Mouse (Mus musculus): ENCODE measurements around the gene Krt26. TPM values are rescaled to one million over a fixed set of nuclear protein-coding genes. Genes with fewer than 3 reads are reported as not detected.

Gene Krt26
- polyA plus RNA-seq, 1 experiment from 2014 or later, result 0.42 TPM

DNA sequence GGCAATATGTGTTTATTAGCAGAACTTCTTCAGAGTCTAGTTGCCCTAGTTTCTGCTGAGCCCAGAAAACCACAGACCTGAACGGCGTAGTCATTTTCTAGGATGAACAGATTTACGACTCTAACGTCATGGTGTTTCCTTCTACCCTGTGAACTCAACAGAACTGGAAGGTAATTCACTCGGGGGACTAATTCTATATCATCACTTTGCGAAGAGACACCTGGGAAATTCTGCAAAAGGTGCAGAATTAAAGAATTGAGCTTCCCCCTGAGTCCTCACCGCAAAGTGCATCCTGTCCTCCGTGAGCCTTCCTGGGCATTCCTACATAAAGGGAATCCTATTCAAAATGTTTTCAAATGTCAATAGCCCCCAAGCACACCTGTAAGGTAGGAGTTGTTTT is 23.7 kb upstream of the Krt26 start:
- Histone ChIP-seq H3K4me2 (ENCODE audit: low read depth, low read length) (no peak overlapping the region), H3K4me1 (ENCODE audit: control insufficient read depth, insufficient read depth, low read length) (no peaks in the 10 kb centered on the region), H3K9ac (ENCODE audit: low read depth, low read length) (no peak overlapping the region), H3K27ac (replicated peaks; ENCODE audit: low read depth, low read length) (no peak overlapping the region), H3K36me3 (ENCODE audit: control insufficient read depth, insufficient read depth, low read length) (no peaks in the 10 kb centered on the region), H3K9me3 (ENCODE audit: control insufficient read depth, low read length) (no peaks in the 10 kb centered on the region), H3K27me3 (replicated peaks; ENCODE audit: control insufficient read depth, insufficient read depth, low read length) (no peaks in the 10 kb centered on the region), H3K4me3 (ENCODE audit: low read depth, low read length) (no peak overlapping the region)
- ATAC-seq (ENCODE audit: low read depth), result no peak
- WGBS, result 86% methylated on average over 8 of the region's 8 CpGs
- no peak for DNase-seq (ENCODE audit: low spot score)

DNA sequence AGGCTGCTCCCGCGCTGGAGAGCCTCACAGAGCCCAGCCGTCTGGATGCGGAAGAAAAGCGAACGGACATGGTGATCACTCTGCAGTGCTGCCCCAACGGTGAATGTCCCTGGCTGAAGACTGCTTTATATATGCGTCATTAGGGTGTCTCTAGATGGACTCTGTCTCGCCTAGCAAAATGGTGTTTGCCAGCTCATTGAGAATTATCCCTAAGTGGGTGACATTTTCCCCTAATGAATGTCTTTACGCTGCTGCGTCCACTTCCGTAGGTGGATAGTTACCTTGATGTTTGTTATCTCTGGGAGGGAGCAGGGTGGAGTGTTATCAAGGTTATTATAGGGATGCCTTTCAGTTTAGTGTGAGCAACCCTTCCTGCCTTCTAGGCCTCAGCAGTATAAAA is 13.2 kb upstream of the Krt26 start, which contains the start of gene Krt27:
TSS of gene Krt27 (minus strand) at position 101 of the 400 bp plus-strand sequence.
- WGBS, result 73% methylated on average over 12 of the region's 12 CpGs
- H3K9ac ChIP-seq (ENCODE audit: low read depth, low read length), result no peak within 1 kb of the TSS
- DNase-seq (ENCODE audit: low spot score) (no peak), ATAC-seq (ENCODE audit: low read depth) (no peak)
- H3K4me3 ChIP-seq (ENCODE audit: low read depth, low read length), result no peak within 1 kb of the TSS
- no peak within 1 kb of the TSS for H3K4me2 ChIP-seq (ENCODE audit: low read depth, low read length)
- H3K36me3 ChIP-seq (ENCODE audit: control insufficient read depth, insufficient read depth, low read length), result no peaks in the 10 kb centered on the region
- no peaks in the 10 kb centered on the region for H3K4me1 ChIP-seq (ENCODE audit: control insufficient read depth, insufficient read depth, low read length)
- no peaks in the 10 kb centered on the region for H3K27me3 ChIP-seq (replicated peaks; ENCODE audit: control insufficient read depth, insufficient read depth, low read length)
- no peak within 1 kb of the TSS for H3K27ac ChIP-seq (replicated peaks; ENCODE audit: low read depth, low read length)
- H3K9me3 ChIP-seq (ENCODE audit: control insufficient read depth, low read length), result no peaks in the 10 kb centered on the region

DNA sequence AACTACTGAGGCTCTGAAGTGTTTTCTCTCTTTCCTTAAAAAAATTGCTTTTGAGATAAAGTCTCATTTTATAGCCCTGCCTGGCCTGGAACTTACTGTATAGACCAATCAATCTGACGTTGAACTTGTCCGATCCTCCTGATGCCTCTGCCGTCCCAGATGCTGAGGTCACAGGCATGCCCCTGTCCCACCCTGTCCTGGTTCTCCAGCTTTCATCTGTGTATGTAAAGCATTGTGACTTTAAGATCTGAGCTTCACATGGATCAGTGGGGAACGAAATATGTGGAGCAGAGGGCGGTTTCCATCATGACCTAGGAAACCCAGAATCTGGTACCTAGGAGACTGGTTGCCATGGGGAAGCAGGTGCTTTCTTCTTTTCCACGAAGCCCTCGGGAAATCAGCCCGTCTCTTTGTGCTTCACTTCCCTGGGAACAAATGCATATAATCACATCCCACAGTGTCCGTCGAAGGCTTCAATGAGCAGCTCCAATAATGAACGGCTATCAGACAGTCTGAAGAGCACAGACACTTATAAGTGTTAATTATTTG is 1.6 kb upstream of the Krt26 start:
- Histone ChIP-seq H3K9ac (ENCODE audit: low read depth, low read length) (no peak overlapping the region), H3K4me2 (ENCODE audit: low read depth, low read length) (no peak overlapping the region), H3K36me3 (ENCODE audit: control insufficient read depth, insufficient read depth, low read length) (no peaks in the 10 kb centered on the region), H3K27me3 (replicated peaks; ENCODE audit: control insufficient read depth, insufficient read depth, low read length) (no peaks in the 10 kb centered on the region), H3K9me3 (ENCODE audit: control insufficient read depth, low read length) (no peaks in the 10 kb centered on the region), H3K4me1 (ENCODE audit: control insufficient read depth, insufficient read depth, low read length) (no peaks in the 10 kb centered on the region), H3K27ac (replicated peaks; ENCODE audit: low read depth, low read length) (no peak overlapping the region), H3K4me3 (ENCODE audit: low read depth, low read length) (no peak overlapping the region)
- ATAC-seq (ENCODE audit: low read depth) (no peak; the same call in 1 of the 2 replicates), DNase-seq (ENCODE audit: low spot score) (peak; percentile 39)
- WGBS, result 80% methylated on average over 11 of the region's 11 CpGs

DNA sequence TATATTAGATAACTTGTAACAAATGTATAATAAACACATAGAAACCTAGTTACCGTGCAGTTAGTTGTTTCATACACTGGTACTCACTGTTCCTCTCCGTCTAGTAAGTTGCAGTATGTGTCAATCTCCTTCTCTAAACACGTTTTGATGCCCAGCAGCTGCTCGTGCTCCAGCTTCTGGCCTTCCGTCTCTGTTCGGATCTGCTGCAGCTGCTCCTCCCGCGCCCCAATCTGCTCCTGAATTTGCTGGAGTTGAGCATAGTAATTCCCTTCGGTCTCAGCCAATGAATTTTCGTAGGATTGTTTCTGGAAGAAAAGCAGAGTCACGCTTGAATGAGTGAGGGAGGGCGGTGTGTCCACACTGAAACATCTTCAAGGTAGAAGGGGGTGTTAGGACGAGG is 4.3 kb downstream of the Krt26 start:
- no peak for ATAC-seq (ENCODE audit: low read depth)
- Histone ChIP-seq H3K27me3 (replicated peaks; ENCODE audit: control insufficient read depth, insufficient read depth, low read length) (no peaks in the 10 kb centered on the region), H3K27ac (replicated peaks; ENCODE audit: low read depth, low read length) (no peak overlapping the region), H3K9ac (ENCODE audit: low read depth, low read length) (no peak overlapping the region), H3K9me3 (ENCODE audit: control insufficient read depth, low read length) (no peaks in the 10 kb centered on the region), H3K4me2 (ENCODE audit: low read depth, low read length) (no peak overlapping the region), H3K36me3 (ENCODE audit: control insufficient read depth, insufficient read depth, low read length) (no peaks in the 10 kb centered on the region), H3K4me3 (ENCODE audit: low read depth, low read length) (no peak overlapping the region), H3K4me1 (ENCODE audit: control insufficient read depth, insufficient read depth, low read length) (no peaks in the 10 kb centered on the region)
- 66% methylated on average over 13 of the region's 13 CpGs for WGBS
- no peak for DNase-seq (ENCODE audit: low spot score)

DNA sequence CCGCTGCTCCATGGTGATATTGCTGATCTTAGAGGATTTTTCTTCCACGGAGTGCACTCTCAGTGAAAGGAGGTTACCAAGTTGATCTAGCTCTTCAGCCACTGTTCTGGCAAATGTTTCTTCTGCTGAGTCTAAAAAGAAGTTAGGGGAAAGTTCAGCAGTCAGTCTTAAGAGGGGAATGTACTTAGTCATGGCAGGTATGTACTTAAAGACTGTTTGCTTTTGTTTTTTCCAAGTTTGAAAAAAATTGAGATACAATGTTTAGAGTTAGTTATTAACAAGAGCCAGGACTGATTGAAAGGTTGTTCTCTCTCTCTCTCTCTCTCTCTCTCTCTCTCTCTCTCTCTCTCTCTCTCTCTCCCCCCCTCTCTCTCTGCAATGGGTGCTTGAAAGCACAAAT is 8.1 kb downstream of the Krt26 start:
- Histone ChIP-seq H3K4me1 (ENCODE audit: control insufficient read depth, insufficient read depth, low read length) (no peaks in the 10 kb centered on the region), H3K9ac (ENCODE audit: low read depth, low read length) (no peak overlapping the region), H3K27me3 (replicated peaks; ENCODE audit: control insufficient read depth, insufficient read depth, low read length) (no peaks in the 10 kb centered on the region), H3K9me3 (ENCODE audit: control insufficient read depth, low read length) (no peaks in the 10 kb centered on the region), H3K4me2 (ENCODE audit: low read depth, low read length) (no peak overlapping the region), H3K27ac (replicated peaks; ENCODE audit: low read depth, low read length) (no peak overlapping the region), H3K36me3 (ENCODE audit: control insufficient read depth, insufficient read depth, low read length) (no peaks in the 10 kb centered on the region), H3K4me3 (ENCODE audit: low read depth, low read length) (no peak overlapping the region)
- 68% methylated on average over 2 of the region's 2 CpGs for WGBS
- ATAC-seq (ENCODE audit: low read depth) (no peak), DNase-seq (ENCODE audit: low spot score) (no peak)

DNA sequence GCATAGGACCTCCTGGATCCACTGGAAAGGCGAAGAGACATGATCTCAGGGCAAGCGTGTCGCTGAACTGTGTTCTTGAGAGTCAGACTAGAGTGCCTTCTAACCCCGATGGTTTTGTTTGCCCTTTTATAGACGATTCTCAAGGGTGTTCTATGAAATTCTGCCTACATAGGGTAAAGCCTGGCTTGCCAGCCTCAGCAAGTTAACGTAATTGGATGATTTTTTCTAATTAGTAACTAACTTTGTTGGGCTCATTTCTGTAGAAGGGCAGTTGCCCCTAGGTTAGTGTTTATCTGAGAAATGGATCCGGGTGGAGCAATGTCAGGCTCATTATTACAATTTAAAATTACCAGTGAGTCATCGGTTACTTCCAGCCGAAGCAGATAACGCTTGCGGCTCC is 14.9 kb downstream of the Krt26 start, which contains the start of gene Krt25:
TSS of gene Krt25 (minus strand) at position 101 of the 400 bp plus-strand sequence.
- ATAC-seq (ENCODE audit: low read depth) (no peak), DNase-seq (ENCODE audit: low spot score) (no peak)
- Histone ChIP-seq H3K9ac (ENCODE audit: low read depth, low read length) (no peak within 1 kb of the TSS), H3K9me3 (ENCODE audit: control insufficient read depth, low read length) (no peaks in the 10 kb centered on the region), H3K4me2 (ENCODE audit: low read depth, low read length) (no peak within 1 kb of the TSS), H3K27me3 (replicated peaks; ENCODE audit: control insufficient read depth, insufficient read depth, low read length) (no peaks in the 10 kb centered on the region), H3K4me1 (ENCODE audit: control insufficient read depth, insufficient read depth, low read length) (no peaks in the 10 kb centered on the region), H3K36me3 (ENCODE audit: control insufficient read depth, insufficient read depth, low read length) (no peaks in the 10 kb centered on the region), H3K27ac (replicated peaks; ENCODE audit: low read depth, low read length) (no peak within 1 kb of the TSS), H3K4me3 (ENCODE audit: low read depth, low read length) (no peak within 1 kb of the TSS)
- 89% methylated on average over 11 of the region's 11 CpGs for WGBS

DNA sequence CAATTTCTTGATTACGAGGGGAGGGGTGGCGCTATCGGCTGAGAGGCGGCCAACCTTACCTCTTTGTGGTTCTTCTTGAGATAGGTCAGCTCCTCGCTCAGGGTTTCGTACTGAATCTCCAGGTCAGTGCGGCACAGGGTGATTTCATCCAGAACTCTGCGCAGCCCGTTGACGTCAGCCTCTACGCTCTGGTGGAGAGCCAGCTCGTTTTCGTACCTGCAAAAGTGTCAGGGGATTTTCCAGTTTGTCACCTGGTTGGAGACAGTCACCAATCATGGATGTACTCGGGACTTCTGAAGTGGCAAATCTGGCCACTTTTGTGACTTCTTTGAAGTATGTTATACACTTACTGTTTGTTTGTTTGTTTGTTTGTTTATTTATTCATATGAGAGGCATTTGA is 16.7 kb downstream of the Krt26 start:
- H3K4me2 ChIP-seq (ENCODE audit: low read depth, low read length), result no peak overlapping the region
- no peaks in the 10 kb centered on the region for H3K9me3 ChIP-seq (ENCODE audit: control insufficient read depth, low read length)
- H3K9ac ChIP-seq (ENCODE audit: low read depth, low read length), result no peak overlapping the region
- no peaks in the 10 kb centered on the region for H3K4me1 ChIP-seq (ENCODE audit: control insufficient read depth, insufficient read depth, low read length)
- H3K36me3 ChIP-seq (ENCODE audit: control insufficient read depth, insufficient read depth, low read length), result no peaks in the 10 kb centered on the region
- no peak overlapping the region for H3K27ac ChIP-seq (replicated peaks; ENCODE audit: low read depth, low read length)
- H3K27me3 ChIP-seq (replicated peaks; ENCODE audit: control insufficient read depth, insufficient read depth, low read length), result no peaks in the 10 kb centered on the region
- H3K4me3 ChIP-seq (ENCODE audit: low read depth, low read length), result no peak overlapping the region
- 82% methylated on average over 14 of the region's 14 CpGs for WGBS
- DNase-seq (ENCODE audit: low spot score), result no peak
- ATAC-seq (ENCODE audit: low read depth), result no peak

DNA sequence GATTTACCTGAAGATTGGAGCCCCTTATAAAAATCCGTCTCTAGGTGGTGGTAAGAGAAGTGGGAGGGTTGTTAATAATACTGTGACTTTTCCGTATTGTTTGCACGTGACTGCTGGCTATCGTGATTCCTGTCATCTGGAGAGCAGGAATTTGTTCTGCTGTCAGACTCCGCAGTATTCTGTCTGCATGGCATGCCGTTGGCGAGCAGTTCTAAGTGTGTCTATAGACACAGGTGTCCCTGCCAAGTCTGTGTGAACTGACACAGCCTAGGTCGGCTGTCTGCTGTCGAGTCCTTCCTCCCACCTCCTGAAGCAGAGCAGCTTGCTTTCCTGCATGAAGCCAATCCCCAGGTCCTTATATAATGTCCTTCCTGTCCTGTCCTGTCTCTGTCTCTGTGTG is 18.6 kb downstream of the Krt26 start:
- 48% methylated on average over 9 of the region's 9 CpGs for WGBS
- Histone ChIP-seq H3K4me1 (ENCODE audit: control insufficient read depth, insufficient read depth, low read length) (no peaks in the 10 kb centered on the region), H3K9me3 (ENCODE audit: control insufficient read depth, low read length) (no peaks in the 10 kb centered on the region), H3K27me3 (replicated peaks; ENCODE audit: control insufficient read depth, insufficient read depth, low read length) (no peaks in the 10 kb centered on the region), H3K36me3 (ENCODE audit: control insufficient read depth, insufficient read depth, low read length) (no peaks in the 10 kb centered on the region), H3K4me3 (ENCODE audit: low read depth, low read length) (no peak overlapping the region), H3K9ac (ENCODE audit: low read depth, low read length) (no peak overlapping the region), H3K27ac (replicated peaks; ENCODE audit: low read depth, low read length) (no peak overlapping the region), H3K4me2 (ENCODE audit: low read depth, low read length) (no peak overlapping the region)
- ATAC-seq (ENCODE audit: low read depth) (no peak), DNase-seq (ENCODE audit: low spot score) (no peak)

DNA sequence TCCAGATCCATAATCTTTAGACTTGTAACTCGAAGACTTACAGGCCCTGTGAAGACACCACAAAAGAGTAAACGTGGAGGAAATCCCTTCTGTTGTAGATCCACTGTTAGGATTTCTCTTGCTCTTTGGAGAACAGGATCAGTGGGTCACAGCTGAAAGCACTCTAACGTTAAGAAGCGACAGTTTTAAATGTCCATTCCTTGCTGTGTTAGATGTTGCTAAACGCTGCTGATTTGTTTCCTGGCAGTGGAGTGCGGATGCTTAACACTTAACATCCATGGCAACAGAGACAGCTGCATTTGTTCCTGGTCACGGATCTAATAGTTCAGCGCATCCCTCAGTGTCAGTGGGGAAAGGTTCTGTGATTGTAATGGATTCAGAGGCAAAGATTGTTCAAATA is 21.2 kb downstream of the Krt26 start:
- H3K27me3 ChIP-seq (replicated peaks; ENCODE audit: control insufficient read depth, insufficient read depth, low read length), result no peaks in the 10 kb centered on the region

More for the DNA sequence above, 21.2 kb downstream of the Krt26 start:
- H3K4me1 ChIP-seq (ENCODE audit: control insufficient read depth, insufficient read depth, low read length), result no peaks in the 10 kb centered on the region
- 61% methylated on average over 8 of the region's 8 CpGs for WGBS
- no peak overlapping the region for H3K9ac ChIP-seq (ENCODE audit: low read depth, low read length)
- H3K4me2 ChIP-seq (ENCODE audit: low read depth, low read length), result no peak overlapping the region
- DNase-seq (ENCODE audit: low spot score) (peak; percentile 23), ATAC-seq (ENCODE audit: low read depth) (no peak)
- H3K9me3 ChIP-seq (ENCODE audit: control insufficient read depth, low read length), result no peaks in the 10 kb centered on the region
- no peaks in the 10 kb centered on the region for H3K36me3 ChIP-seq (ENCODE audit: control insufficient read depth, insufficient read depth, low read length)
- H3K4me3 ChIP-seq (ENCODE audit: low read depth, low read length), result no peak overlapping the region
- H3K27ac ChIP-seq (replicated peaks; ENCODE audit: low read depth, low read length), result no peak overlapping the region
